Mouse (Mus musculus) gastrocnemius, adult 18-20 months (tissue): ENCODE results near the gene Morc1. TPM values are rescaled to one million over a fixed set of nuclear protein-coding genes. Genes with fewer than 3 reads are reported as not detected.

Experiments used
- DNase-seq: peaks from one replicate; pipeline ENCODE4 v3.0.0; 2021; ENCODE audit warnings: low spot score
- total RNA-seq, 2 experiments: library from RNA; stranded (reverse); gene quantifications; 2 replicates each; pipeline ENCODE4 v1.2.3; 2021

Morc1 gene
- total RNA-seq, 2 experiments from 2014 or later = 0.25 TPM; not detected in 1

DNA sequence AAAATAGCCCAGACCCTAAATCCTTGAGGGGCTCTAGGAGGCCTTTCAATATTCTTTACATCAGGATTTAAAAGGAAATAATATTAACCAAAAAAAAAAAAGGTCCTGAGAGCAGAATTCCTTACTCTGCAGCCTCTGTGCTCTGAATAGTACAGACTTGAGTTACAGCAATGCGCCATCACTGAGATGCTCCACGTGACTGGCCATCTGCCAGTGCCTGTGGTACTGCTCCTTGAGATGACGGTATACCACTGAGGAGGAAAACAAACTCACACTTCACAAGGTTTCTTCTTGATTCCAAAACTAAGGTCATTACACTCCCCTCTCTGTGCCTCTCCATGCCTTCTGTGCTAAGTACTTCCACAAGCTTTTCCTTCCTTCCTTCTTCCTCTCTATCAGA is 195.1 kb downstream of the Morc1 start:
- no peak for DNase-seq

DNA sequence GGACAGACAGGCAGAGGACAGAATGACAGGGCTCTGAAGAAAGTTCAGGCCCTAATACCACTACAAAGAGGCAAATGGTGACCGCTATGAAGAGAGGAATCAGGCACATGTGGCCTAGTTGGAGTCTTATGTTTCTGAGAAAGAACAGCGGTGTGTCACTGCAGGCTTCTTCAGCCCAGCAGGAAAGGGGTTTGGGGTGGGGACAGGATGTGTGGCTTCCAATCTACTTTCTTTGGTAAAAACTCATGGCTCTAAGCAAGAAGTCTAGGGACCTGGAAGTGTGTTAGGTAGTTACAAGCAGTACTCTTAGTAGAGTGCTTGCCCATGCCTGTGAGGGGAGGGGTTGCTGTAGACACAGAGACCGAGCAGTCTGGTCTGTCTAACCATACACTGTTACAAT is 196.3 kb downstream of the Morc1 start:
- DNase-seq = no peak

DNA sequence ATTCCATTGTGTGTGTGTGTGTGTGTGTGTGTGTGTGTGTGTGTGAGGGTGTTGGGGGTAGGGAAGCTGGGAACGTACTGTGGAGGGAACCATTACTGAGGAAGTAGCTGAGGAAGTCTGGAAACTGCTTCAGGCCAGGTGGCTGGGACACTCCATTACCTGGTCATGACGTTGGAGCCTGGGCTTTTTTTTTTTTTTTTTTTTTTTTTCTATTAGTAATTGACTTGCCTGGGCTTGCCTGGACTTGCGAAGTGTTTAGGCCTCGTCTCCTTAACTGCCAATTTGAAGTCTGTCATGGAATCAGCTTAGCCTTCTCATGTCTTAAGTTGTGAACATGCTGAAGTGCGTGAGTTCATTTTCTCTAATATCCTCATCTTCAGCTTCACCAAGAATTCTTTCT is 198.7 kb downstream of the Morc1 start:
- DNase-seq = no peak

DNA sequence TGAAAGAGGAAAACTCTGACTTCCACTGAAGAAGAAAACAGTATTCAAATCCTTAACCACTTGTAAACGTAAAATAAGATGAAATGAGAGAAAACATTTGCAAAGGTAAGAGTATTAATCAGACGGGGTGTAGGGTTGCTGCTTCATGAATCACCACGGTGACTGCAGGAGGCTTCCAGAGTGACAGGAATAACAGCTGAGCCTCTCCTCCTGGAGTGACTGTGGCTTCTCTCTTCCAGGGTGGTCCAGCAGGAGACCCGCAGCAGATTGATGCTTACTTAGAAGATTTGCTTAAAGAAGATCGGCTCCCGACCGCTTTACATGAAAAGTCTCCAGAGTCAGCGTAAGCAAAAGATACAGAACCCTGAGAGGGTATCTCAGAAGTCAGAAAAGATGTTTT is 199.4 kb downstream of the Morc1 start:
- no peak for DNase-seq

DNA sequence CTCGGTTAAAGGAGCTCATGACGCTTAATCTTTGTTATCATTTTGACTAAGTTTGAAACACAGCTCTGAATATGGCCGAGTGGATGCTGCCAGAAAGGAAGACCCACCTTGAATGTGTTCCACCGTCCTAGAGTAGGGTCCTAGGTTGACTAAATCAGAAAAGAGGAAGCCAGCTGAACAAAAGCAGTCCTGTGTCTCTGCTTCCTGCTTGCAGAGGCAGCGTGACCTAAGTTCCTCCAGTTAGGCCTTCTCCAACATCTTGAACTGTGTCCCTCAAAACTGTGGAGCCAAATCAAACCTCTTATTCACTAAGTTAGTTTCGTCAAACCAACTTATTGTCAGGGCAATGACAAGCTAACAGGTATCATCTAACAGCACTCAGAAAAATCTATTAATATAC is 201.3 kb downstream of the Morc1 start:
- no peak for DNase-seq

DNA sequence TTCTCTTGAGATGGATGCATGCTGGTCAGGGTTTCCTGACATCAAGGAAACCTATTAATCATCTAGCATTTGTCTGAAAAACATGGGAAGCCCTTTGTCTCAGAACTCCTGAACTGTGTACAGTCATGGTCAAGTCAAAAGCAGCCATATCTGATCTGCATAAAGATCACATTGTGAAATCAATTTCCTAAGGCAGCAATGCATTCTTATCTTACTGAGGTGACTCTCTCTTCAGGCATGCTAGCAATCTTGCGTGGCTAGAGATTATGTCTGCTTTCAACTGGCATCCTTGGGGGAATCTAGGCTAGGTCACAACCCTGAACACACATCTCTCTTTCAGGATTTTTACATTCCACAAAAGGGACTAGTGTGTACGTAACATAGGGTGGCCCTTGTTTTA is 215.2 kb downstream of the Morc1 start:
- DNase-seq = no peak

DNA sequence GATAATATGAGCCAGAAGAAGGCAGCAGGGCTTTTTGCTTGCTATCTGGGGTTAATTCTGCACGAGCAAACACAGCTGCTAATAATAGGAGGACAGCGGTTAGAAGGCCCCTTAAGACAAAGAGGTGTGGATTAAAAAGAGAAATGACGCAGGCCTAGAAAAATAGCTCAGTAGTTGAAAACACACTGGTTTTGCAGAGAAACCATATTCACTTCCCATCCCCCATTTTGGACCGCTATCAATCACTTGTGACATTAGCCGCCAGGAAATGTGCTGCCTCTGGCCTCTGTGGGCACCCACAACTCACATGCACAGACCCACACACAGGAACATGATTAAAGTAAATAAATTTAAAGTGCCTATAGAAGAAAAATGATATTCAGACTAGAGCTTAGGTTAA is 240.7 kb downstream of the Morc1 start:
- DNase-seq = no peak

DNA sequence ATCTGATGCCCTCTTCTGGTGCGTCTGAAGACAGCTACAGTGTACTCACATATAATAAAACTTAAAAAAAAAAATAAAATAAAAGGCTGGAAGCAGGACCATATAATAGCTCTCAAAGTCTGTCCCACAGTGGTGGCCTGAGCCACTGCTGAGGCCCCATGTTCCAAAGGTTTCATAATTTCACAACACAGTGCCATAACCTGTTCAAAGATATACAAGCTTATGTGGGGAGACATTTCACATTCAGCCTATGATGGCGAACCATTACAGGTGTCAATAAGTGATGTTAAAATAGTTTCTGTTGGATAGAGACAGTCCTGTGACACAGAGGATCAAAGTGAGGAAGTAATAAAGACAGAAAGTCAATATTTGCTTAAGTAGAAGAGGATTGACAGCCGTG is 241.6 kb downstream of the Morc1 start:
- no peak for DNase-seq

DNA sequence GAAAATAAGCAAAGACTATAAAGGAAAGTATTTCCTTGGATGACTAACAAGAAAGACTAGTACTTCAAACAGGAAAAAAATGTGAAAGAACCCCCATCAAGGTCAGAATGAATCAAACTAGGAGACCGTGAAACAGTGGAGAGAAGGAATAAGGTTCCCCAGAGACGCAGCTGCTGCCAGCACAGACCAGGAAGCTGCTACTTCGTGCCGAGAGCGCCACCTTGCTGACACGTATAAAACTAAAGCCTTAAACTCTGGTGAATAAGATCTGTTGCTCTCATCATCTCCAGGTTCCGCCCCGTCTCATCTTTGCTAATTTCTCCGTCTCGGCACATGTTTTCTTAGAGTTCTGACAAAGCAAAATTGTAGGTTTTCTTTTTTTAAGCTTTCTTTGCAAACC is 244.6 kb downstream of the Morc1 start:
- peak; percentile 56 for DNase-seq

DNA sequence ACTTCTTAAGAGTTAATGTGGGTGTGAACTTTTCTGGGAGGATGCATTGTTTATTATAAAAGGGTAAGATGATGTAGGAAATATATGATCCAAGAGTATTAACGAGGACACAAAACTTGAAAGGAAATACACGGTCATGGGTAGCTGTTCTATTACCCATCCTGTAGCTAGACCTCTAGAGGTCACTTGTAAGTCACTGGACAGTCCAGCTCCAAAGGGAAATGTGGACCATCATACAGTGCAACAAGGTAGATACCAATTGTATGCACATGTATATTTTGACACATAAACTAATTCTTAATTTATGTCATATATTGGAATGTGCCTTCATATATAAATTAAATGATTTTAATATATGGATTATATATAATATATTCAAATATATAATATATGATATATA is 245.2 kb downstream of the Morc1 start:
- DNase-seq = no peak

DNA sequence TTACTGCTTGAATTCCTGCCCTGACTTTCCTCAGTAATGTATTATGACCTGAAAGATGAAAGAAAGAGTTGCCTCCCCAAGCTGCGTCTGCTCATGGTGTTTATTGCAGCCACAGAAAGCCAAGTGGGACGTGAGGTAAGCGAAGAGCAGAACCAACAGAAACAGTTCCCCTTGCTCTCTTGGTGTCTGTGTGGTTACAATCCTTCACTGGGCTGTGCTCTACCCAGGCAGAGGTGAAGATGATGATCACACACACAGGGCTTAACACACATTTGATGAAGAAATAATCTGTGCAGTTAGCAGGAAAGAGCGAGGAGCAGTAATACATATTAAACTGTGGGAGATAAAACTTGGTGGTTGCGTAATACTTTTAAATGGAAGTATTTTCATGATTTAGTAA is 246.3 kb downstream of the Morc1 start:
- DNase-seq = no peak

DNA sequence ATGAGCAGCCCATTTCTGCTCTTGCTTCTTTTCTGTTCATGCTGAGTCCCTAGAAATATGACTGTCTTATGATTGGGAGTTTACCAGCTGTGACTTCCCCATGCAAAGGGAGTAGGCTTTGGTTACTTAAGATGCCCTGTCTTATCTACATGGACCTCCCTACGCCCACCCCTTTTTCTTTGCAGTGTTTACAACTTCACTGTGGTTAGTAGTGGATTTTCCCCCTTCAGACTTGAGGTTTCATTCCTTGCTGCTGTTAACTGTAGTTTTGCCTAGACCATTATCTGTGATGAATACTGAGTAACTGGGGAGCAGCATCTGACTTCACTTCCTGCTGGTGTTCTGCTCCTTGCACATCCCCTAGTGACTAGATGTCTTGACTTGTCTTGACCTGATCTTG is 247.0 kb downstream of the Morc1 start:
- DNase-seq = no peak

Other genes with a start within 250 kb of the Morc1 start
- not detected for gene Dppa4, start 147.5 kb upstream of the Morc1 start, total RNA-seq
- not detected for gene Dppa2, start 127.3 kb upstream of the Morc1 start, total RNA-seq
- not detected for gene Gm5485, start 18.8 kb upstream of the Morc1 start, total RNA-seq